Mouse (Mus musculus): ENCODE results near the gene Zbtb8b.

Zbtb8b gene

GRCm38 (mm10) chr4:129440340-129441063 is at the start of gene Zbtb8b:
Gene Zbtb8b (minus strand): TSS chr4:129440853.
- in situ Hi-C loops (cut with MboI, MseI), result loop anchor here (5.0 kb wide), 1 partner anchor 38 kb away; no protein-coding TSS in a partner anchor

GRCm38 (mm10) chr4:129481090-129481489 is 40.4 kb upstream of the Zbtb8b start:
- in situ Hi-C loops (cut with MboI, MseI), result no loop called here

DNA sequence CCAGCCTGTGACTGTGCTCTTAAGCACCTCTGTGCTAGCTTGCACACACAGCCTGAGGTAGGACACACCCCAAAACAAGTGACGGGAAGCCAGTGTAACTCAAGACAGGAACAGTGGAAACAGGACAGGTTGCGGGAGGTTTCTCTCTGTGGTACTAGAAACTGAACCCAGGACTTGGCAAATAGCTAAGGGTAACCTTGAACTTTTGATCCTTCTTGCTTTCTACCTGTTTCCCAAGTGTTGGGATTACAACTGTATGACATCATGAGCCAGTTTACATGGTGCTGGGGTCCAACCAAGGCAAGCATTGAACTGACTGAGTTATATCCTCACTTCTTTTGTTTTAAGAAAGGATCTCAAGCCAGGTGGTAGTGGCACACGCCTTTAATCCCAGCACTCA is 39.2 kb upstream of the Zbtb8b start:
- in situ Hi-C loops (cut with MboI, MseI), result no loop called here

- in situ Hi-C loops (cut with MboI, MseI), result no loop called here
Observed at GRCm38 (mm10) chr4:129476047-129476446, 35.4 kb upstream of the Zbtb8b start.

DNA sequence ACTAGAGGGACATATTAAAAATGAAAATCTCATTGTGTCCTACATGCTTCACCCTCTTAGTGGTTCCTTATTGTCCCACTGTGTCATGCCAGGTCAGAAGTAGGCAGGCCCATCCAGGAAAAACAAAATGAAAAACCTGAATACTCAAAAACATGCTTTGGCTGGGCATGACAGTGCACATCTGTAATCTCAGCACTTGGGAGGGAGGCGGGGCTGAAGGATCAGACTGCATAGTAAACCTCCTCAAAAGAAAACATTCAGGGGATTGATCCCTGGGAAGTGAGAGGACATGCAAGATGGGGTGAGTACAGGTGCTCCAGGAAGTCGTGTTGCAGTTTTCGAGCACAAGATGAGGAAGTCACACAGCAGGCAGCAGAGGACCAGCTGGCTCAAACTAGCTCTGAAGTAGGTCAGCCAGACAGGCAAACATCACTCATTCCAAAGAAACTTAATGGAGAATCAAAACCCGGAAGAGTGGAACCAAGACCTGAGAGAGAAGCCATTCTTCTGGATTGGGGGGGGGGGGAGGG is 23.7 kb upstream of the Zbtb8b start:
- in situ Hi-C loops (cut with MboI, MseI), result no loop called here

DNA sequence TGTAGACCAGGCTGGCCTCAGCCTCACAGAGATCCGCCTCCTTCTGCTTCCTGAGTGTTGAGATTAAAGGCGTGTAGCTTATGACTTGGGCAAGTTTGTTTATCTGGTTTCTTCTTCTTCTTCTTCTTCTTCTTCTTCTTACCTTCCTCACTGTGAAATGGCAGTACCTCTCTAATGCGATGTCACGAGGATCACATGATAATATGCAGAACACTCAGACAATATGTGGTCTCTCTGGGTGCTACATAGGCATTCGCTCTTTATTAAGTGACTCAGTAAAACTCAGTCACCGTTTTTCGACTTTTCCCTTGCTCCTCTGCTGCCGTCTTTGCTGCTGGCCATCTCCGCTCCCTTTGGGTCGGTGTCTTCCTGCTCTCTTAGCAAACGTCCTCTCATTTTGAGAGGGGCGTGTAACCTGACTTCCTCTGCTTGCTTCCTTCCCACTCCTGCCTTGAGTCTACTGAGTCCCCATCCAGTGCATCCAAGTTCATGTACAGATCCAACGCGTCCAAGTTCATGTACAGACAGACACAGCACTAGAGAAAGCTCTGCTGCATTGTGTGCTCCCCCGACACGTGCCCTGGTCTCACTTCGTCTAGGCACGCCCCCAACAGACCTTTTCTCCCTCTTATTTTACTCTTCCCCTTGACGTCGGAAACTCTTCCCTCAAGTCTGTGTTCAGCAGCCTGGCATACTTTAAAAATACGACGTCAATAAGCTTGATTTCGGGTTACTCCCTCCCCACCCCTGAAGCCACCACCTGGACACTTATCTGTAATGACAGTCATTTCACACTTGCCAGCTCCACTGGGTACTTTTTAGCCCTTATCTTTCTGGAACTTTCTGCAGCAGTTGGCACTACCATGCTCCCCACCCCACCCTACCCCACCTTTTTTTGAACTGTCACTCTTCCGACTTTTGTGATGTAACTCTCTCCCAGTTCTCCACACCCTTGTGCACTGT is 22.7 kb upstream of the Zbtb8b start:
- in situ Hi-C loops (cut with MboI, MseI), result no loop called here

DNA sequence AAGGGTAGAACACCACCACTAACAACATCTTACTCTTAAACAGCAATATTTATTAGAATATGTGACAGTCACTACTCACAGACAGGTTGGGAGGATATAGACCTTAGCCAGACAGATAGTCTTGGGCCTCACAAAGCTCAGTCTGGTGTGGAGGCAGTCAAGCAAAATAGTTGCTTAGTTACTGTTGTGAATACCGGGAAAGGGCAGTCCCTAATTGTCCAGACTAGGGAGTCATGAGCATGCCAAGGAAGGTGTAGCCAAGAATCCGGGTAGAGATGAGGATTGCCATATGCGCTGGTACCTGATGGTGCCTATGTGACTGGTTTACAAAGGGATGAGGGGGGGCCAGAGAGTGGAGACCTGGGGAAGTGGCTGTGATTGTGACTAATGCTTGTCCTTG is 21.5 kb upstream of the Zbtb8b start:
- in situ Hi-C loops (cut with MboI, MseI), result no loop called here

GRCm38 (mm10) chr4:129461183-129461960 is 20.7 kb upstream of the Zbtb8b start, which contains the start of gene Bsdc1:
Gene Bsdc1 (plus strand): TSS chr4:129461581.
- in situ Hi-C loops (cut with MboI, MseI), result no loop called here

- in situ Hi-C loops (cut with MboI, MseI), result no loop called here
Observed at GRCm38 (mm10) chr4:129460827-129461182, 20.2 kb upstream of the Zbtb8b start.

GRCm38 (mm10) chr4:129459726-129460125 is 19.1 kb upstream of the Zbtb8b start:
- in situ Hi-C loops (cut with MboI, MseI), result loop anchor here (5.0 kb wide), 1 partner anchor 117 kb away; no protein-coding TSS in a partner anchor

GRCm38 (mm10) chr4:129457311-129457710 is 16.7 kb upstream of the Zbtb8b start:
- in situ Hi-C loops (cut with MboI, MseI), result loop anchor here (5.0 kb wide), 1 partner anchor 115 kb away; no protein-coding TSS in a partner anchor

- in situ Hi-C loops (cut with MboI, MseI), result loop anchor here (5.0 kb wide), 1 partner anchor 114 kb away; no protein-coding TSS in a partner anchor
Observed at GRCm38 (mm10) chr4:129456126-129456525, 15.5 kb upstream of the Zbtb8b start.

DNA sequence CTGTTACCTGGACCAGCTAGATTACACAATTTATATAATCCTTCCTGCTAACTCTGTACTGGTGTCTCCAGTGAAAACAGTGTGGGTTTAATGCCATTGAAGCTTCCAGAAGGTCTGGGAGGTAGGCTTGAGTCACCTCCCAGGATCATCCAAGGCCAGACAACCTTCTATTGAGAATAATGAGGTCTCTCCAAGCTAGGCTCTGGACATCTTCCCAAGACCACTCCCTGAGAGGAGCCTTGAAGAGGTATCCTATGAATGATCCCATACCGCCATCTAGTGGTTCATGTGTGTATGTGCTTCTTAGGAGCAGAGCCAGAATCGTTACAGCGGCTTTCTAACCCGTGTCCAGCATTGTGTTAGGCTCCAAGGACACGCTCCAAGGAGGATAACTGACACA is 14.6 kb upstream of the Zbtb8b start:
- in situ Hi-C loops (cut with MboI, MseI), result loop anchor here (5.0 kb wide), 1 partner anchor 113 kb away; no protein-coding TSS in a partner anchor

GRCm38 (mm10) chr4:129451471-129452169 is 11.0 kb upstream of the Zbtb8b start:
- in situ Hi-C loops (cut with MboI, MseI), result no loop called here

GRCm38 (mm10) chr4:129450851-129451250 is 10.2 kb upstream of the Zbtb8b start:
- in situ Hi-C loops (cut with MboI, MseI), result no loop called here

- in situ Hi-C loops (cut with MboI, MseI), result no loop called here
Observed at GRCm38 (mm10) chr4:129448713-129449112, 8.1 kb upstream of the Zbtb8b start.

DNA sequence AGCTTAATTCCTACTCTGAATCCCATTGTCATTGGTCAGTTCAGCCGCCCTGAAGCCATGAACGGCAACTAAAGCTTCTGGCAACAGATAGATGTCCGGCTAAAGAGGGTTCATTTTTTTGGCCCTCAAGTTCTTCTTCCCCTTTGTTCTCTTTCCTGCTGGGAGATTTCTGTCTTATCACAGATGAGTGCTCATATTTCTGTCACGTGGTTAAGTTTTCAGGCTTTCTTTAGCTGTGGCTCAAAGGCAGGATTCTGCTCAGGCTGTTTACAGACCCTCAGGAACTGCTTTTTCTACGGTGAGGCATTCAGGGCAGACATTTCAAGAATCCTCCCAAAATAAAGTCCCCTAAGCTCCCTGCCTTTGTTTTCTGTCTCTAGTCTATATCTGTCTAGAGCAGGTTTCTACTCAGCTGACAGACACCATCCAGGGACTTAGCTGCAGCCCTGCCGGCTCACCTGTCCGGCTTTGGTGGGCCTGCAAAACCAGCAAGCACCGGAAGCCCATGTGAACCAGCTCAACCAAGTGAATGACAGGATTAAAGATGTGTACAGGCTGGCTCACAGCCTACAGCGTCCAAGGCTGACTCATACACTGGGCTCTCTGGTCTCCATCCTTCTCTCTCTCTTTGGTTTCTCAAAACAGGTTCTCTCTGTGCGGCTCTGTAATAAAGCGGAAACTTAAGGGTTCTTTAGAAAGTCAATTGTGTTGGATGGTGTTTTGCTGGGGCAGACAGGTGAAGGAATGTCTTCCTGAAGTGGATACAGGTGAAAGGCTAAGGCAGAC is 7.3 kb upstream of the Zbtb8b start:
- in situ Hi-C loops (cut with MboI, MseI), result no loop called here

GRCm38 (mm10) chr4:129447360-129447759 is 6.7 kb upstream of the Zbtb8b start:
- in situ Hi-C loops (cut with MboI, MseI), result no loop called here

DNA sequence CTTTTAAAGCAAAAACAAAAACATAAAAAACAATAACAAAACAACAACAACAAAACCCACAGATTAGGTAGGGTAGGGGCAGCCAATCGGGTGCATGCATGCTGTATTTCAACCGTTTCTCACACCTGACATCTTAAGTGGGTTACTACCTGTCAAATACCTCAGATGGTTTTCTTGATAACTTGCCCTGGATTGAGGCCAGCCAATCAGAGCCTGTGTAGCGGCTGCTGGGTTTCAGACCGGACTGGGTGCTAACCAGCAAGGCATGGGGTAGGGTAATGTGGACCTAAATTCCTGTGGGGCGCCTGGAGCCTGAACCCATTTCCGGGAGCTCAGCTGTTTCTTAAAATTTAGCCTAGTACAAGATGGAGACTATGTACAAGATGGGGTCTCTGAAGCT is 492 bp upstream of the Zbtb8b start:
- in situ Hi-C loops (cut with MboI, MseI), result loop anchor here (5.0 kb wide), 1 partner anchor 39 kb away; no protein-coding TSS in a partner anchor

GRCm38 (mm10) chr4:129418321-129418720 is 22.3 kb downstream of the Zbtb8b start:
- in situ Hi-C loops (cut with MboI, MseI), result no loop called here

Measured in T-helper 1 cell (primary cell).